Mouse (Mus musculus) hematopoietic multipotent progenitor cell, adult 10-12 weeks (in vitro differentiated cells): ENCODE results near the gene Adam23. TPM values are rescaled to one million over a fixed set of nuclear protein-coding genes. Genes with fewer than 3 reads are reported as not detected.

Experiments used
- polyA plus RNA-seq: library from polyadenylated mRNA; stranded (reverse); fragments of >175 nt; gene quantifications from 2 replicates; pipeline ENCODE4 v1.2.3, GENCODE M21; 2012; ENCODE audit warnings: low replicate concordance

Gene Adam23
- 8.1 and 28.5 TPM in 2 replicates for polyA plus RNA-seq

GRCm38 (mm10) chr1:63445656-63446046 lies at the start of gene Adam23:
Adam23 (plus strand) TSS chr1:63445891.

GRCm38 (mm10) chr1:63615668-63616067 lies 170.0 kb downstream of the Adam23 start, which contains the start of gene Gm39653:
Gm39653 (plus strand) TSS chr1:63615968.

Other genes with a start within 250 kb of the Adam23 start
- gene Gpr1, start 231.3 kb upstream of the Adam23 start, polyA plus RNA-seq = not detected in 2 replicates
- gene Zdbf2, start 172.6 kb upstream of the Adam23 start, polyA plus RNA-seq = not detected in 2 replicates
- not detected in 2 replicates for gene Gm39653, start 170.1 kb downstream of the Adam23 start, polyA plus RNA-seq
- gene Dytn, start 241.0 kb downstream of the Adam23 start, polyA plus RNA-seq = not detected in 2 replicates